Mouse (Mus musculus): ENCODE measurements around the gene Ntrk2.

Gene Ntrk2

DNA sequence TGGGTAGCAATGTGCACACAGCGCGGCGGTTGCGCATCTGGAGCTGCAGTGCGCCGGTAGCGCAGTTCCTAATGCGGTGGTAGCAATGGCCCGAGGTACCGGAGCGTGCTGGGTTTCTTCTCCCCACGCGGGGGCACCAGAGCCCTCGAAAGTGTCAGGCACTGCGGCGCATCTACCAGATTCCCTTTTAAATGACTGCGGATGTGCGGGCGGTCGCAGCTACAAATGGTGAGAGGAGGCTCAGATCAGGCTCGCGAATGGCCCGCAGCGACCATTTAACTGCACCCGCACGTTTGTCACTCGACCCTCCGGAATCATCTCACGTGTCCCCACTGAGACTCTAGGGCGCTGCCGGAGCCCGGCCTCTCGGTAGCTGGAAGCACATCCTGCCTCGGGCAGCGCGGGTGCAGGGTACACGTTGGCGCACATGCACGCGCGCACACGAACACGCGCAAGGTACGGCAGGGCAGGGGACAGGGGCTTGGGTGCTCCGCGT lies at the start of gene Ntrk2:
TSS of gene Ntrk2 (plus strand) at position 173 of the 496 bp plus-strand sequence.
- DNase-seq = peak; percentile 68

DNA sequence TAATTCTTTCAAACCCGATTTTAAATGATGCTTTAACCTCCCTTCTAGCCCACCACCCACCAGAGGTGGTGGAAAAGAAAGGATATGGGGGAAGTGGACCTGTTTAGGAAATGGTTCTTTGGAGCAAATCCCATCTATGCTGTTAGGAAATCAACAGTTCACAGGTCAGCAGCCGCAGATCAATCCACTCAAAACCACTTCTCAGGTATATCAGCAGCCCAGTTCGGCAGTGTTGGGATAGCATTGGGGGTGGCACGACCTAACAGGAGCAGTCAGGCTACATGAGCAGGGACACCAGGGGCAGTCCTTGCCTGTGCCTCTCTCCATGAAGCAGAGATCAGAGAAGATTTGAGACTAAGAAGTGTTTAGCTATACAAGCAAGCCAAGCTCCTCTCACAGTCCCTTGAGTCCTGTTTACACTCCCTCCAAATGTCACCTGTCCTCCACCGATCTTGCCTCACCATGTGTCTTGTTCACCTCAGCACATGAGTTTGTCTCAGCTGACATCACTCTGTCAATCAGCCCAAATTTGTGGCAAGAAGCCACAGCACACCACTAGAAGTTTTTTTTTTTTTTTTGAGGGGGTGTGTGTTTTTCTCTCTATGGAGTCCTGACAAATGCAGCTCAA lies 45.3 kb upstream of the Ntrk2 start:
- DNase-seq = no peak

DNA sequence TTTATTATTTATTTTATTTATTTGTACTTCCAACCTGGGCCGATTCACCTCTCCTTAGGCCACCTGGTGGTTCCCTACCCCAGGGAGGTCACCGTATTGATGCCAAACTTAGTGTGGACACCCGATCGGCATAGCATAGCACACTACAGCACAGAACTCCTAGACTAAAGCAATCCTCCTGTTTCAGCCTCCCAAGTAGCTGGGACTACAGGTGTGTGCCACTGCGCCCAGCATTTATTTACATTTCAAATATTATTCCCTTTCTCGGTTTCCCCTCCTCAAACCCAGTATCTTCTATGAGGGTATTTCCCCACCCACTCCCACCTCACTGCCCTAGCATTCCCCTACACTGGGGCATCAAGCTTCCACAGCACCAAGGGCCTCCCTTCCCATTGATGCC lies 38.1 kb upstream of the Ntrk2 start:
- DNase-seq = no peak

DNA sequence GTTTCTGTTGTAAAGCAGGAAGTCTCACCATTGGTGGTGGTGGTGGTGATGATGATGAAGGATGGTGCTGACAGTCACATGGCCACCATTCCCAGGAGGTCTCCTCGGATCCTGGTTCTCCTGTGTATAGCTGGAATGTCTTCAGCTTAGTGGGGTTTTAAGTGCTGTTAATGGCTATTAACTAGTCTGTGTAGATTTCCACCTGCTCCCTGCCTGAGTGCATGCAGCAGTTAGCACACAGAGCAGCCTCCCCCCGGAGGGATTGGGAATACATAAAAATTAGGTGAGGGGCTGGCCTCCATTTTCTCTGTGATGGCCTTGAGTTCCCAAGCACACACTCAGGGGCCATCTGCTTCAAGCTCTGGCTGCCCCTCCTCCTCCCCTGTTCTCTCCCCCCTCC lies 36.9 kb upstream of the Ntrk2 start:
- DNase-seq = no peak

DNA sequence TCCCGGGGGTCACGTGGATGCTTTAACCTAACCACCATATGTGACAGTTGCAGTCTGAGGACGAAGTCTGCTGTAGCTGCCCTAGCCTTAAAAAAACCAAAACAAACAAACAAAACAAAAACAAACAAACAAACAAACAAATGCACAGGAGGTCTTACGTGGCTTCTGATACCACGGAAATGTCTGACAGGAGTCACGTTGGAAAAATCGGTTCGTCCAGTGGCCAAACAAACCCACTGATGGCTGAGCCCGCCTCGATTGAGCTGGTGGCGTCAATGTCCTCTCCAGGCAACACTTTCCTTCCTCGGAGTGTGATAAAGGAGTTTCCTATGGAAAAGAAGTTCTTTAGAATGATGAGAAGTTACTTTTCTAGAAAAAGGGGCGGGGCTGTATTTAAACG lies 27.1 kb upstream of the Ntrk2 start:
- DNase-seq = no peak

DNA sequence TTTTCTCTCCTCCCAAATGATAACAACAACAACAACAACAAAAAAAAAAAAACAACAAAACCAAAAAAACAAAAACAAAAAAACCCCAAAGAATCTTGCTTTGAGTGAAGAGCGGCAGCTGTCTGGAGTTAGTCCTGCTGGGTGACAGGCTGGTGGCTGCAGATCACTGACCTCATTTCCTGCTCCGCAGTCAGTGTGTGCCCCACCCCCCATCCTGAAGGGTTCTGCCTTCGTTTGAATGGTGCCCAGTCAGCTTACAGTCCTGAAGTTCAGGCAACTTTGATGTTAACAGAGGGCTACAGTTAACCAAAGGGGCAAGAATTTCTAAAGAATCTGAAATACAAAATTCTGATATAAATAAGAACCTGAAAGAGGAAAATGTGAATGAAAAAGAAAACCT lies 19.9 kb upstream of the Ntrk2 start:
- no peak for DNase-seq

DNA sequence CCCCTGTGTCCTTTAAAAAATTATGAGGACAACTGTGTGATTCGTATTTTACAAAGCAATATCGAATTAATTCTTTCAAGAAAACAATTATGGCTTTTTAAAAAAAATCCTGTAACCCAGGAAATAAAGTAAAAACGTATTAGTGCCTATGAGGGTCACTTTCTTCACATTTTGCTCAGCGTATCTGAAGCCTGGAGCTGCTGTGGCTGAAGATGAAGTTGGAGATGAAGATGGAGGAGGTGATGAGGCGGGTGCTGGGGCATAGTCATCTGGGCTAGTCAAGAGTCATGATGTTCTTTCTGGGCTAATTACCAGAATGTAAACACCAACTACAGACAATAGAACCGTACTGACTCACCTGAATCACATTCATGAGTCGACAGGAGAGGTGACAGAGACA lies 15.6 kb upstream of the Ntrk2 start:
- no peak for DNase-seq

DNA sequence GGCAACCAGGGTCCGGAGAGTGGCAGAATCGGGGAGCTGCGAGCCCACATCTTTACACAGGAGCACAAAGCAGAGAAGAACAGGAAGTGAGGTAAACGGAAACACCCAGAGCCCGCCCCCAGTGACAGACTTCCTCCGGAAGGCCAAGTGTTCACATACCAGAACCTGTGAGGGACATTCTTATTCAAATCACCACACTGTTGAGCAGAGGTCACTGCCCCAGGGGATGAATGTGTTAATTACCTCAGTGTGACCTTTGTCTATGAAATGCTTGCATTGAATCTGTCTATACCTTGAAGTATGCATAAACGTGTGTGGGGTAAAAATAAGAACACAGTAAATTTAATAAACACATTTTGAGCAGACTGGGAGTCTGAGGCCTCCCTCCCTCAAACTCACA lies 9.0 kb upstream of the Ntrk2 start:
- no peak for DNase-seq

DNA sequence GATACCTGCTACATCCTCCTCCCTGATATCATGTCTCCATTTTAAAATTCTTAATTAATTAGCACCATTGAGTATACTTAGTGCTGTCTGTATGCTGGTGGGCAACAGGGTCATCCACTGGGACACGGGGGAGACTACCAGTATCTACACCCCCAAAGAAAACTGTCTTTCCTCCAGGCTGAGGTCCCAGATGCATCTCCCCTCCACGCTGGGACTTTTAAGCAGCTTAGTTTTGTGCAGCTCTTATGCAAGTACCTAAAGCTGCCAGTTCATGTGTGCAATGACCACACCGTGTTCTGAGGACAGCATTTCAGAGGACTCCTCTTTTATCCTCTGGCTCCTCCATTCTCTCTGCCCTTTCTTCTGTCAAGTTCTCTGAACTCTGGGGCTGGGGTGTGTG lies 5.1 kb upstream of the Ntrk2 start:
- DNase-seq = no peak

DNA sequence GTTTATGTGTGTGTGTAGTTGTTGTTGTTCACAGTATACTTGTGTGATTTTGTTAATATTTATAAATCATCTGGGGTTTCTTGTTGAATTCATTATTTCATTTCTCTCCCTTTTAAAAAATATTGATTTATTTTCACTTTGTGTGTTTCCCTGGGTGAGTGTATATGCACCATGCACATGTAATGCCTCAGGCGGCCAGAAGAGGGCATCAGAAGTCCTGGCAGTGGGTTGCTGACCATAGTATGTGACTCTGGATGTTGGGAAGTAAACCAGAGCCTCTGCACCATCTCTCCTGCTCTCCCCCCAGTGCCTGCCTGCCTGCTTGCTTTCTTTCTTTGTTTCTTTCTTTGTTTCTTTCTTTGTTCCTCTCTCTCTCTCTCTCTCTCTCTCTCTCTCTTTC lies 2.5 kb upstream of the Ntrk2 start:
- no peak for DNase-seq

DNA sequence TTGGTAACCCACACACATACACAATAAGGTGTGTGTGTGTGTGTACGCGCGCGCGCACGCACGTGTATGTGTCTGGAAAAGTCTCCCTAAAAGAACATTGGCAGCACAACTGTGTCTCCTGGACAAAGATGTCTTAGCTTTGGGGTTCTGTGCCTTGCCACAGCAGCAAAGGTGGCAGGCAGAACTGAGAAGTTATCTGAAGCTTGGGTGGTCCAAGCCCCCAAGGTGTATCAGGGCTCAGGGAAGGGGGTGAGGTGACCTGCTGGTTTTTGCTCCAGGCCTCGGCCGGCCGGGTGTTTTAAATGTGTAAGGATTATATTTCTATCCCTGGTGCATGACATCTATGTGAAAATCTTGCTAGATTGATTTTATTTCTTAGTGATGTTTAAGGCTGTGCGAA lies 536 bp upstream of the Ntrk2 start:
- DNase-seq = no peak

DNA sequence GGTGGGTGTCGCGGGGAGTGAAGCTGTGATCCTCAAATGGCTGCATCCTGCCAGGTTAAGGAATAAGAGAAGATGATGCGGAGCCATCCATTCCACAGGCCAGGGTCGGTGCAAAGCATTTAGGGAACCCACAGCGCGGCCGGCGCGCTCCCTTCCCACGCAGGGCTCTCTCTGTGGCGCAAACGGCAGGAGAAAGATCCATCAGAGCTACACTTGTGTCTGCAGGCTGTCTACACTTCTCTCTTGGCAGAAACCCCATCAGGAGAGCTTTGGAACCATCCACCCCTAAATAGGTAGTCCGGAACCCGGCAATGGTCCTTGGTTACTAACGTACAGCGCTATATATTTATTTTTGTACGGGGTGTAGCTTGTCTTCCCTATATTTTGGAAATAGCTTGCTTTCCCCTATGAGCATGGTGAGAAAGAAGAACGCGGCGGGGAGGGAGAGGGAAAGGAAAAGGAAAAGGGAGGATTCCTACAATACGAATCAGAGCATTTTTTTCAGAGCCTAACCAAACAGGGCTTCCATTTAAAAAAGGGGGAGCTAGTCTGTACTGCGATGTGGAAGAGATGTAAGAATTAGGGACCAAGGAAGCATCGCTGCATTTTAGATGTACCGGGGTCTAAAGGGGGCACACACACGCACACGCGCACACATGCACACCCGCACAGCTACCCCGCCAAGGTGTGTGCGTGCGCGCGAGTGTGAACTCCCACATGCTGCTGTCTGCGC lies 693 bp downstream of the Ntrk2 start:
- no peak for DNase-seq

DNA sequence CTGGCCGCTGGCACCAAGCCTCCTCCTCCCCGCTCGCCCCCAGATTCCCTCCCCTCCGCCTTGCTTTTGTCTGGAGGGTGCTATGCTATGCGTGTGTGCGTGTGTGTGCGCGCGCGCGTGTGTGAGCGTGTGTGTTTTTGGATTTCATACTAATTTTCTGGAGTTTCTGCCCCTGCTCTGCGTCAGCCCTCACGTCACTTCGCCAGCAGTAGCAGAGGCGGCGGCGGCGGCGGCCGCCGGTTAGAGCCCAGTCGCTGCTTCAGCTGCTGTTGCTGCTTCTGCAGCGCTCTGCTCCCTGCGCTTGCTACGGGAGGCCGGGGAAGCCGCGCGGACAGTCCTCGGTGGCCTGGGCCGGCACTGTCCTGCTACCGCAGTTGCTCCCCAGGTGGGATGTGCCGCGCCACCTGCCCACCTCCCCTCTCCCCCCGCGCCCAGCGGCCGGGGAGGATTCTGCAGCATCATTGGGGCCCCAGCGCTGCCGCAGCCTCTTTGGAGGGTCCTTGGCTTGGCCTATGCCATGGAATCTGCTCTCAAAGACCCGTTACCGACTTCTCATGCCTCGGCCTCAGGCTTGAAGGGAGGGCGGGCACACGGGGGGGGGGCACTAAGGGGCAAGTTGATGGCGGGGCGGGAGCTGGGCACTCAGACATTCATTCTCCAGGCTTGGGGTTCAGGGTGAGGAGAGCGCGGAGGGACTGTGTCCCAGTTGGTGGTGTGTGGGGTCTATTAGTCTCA lies 1.4 kb downstream of the Ntrk2 start:
- DNase-seq = peak; percentile 20

DNA sequence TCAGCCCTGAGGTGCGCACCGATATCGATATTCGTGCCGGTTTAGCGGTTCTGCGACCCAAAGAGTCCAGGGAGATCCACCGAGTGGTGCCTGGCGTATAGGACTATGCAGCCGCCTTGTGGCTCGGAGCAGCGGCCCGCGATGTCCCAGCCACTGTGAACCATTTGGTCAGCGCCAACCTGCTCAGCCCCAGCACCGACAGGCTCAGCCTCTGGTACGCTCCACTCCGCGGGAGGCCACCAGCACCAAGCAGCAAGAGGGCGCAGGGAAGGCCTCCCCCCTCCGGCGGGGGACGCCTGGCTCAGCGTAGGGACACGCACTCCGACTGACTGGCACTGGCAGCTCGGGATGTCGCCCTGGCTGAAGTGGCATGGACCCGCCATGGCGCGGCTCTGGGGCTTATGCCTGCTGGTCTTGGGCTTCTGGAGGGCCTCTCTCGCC lies 2.0 kb downstream of the Ntrk2 start:
- DNase-seq = peak; percentile 4

DNA sequence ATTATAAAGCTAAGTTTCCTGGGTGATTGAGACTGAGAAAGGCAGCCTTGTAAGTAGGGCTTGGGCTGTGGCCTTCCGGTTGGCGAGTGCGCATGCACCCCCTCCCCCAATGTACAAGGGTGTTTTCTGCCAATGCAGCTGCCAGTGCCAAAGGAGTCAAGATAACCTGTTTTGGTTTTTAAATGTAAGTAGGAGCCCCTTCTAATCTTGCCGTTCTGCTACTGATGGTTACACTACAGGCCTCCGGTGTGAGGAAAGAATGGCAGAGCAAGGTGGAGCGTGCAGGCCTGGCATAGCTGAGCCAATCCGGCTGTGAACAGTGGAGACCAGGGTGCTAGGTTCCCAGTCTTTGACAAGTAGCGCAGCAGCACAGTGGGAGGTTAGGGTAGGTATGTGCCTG lies 3.6 kb downstream of the Ntrk2 start:
- no peak for DNase-seq

DNA sequence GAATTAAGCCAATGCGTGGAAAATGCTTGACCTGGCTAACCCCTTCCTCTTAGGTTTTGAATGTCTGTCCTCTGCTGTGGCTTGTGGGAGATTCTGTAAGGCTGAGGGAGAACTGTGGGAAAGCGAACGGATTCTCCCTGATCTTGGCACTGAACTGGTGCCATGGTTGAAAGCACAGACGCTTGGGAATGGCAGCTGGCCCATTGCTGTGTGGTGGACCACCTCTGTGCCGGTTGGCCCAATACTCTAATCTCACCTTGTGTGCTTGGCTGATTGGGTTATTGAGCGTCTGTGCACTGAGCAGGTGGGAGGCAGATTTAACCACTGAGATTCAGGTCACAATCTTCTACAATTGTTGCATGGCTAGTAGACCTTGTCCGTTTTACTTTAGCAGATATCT lies 18.4 kb downstream of the Ntrk2 start:
- no peak for DNase-seq

DNA sequence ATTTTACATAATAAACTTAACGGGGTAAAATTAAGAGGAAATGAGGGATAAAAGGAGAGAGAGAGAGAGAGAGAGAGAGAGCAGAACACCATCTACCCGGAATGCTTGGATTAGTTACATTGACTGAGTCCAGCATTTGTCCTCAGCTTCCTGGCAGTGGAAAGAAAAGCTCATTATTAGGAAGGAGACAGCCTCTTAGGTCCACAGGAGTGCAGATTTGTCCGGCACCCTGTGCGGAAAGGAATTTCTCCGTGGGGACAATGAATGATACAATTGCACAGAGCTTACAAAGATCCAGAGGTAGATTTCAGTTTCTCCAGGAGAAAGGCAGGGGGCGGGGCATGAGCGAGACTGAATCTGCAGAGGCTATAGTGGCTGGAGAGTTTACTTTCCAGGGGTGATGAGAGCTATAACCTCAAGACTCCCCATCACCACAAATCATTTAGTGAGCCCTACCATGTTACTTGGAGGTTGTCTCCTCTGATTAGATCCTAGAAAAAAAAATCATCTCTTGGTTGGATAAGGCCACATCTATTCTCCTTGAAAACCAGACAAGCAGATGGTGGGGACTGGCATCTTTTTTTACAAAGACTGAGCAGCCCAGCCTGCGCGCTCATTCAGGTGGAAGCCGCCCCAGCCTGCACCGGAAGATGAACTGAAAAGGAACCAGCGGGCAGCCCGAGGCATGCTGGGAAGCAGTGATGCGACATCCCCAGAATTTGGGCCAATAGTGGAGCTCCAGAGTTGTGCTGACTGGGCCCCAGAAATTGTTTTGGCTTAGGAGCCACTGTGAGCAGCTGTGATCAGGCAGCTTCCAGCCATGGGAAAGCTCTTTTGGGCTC lies 20.2 kb downstream of the Ntrk2 start:
- DNase-seq = no peak

DNA sequence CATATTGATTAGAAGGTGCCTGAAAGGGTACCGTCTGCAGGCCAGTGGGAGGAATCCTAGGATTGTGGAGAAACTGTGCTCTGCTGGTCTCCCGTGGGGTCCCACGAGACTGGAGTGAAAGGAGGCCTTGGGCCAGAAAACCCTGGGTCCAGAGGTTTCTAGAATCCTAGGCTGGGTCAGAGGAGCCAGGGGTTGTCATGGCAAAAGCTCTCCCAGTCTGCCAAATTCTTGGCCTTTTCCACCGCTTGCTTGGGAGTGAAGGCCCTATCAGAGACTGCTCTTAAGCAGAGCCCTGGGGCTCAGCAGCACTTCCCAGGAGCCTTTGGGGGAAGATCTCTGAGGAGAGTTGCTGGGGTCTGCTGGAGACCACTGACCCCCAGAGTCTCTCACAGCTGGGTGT lies 25.6 kb downstream of the Ntrk2 start:
- DNase-seq = no peak

DNA sequence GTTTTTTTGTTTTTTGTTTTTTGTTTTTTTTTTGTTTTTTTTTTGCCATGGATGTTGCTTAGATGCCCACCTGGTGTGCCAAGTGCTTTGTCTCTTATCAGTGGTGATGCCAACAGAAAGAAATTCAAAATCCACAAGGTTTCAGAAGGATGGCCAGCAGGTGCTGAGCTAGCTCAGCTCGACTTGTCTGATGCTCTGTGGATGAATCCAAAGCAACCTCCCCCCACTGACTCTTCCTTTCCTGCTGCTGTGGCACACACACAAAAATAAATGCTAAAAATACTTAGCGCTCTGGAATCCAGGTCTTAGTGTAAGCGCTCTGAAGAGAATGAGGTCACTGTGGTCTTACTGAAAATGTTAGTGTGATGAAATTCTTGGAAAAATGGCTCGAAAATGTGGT lies 28.4 kb downstream of the Ntrk2 start:
- DNase-seq = no peak

DNA sequence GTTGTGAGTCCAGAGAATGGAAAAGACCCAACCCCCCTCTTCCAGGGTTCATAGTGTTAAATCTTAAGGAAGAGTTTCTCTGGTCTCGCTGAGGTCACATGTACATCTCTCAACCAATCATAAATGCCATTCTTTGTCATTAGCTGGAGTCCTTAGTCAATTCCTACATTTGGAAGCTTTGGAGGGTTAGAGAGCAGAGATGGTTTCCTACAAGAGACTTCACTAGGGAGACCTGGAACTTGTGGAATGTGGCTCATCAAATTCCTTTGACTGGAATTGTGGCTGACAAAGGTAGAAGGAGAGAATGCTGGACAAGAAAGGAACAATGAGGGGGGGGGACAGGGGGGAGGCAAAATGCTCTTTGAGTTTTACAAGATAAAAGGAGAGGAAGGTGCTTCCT lies 30.5 kb downstream of the Ntrk2 start:
- DNase-seq = no peak

DNA sequence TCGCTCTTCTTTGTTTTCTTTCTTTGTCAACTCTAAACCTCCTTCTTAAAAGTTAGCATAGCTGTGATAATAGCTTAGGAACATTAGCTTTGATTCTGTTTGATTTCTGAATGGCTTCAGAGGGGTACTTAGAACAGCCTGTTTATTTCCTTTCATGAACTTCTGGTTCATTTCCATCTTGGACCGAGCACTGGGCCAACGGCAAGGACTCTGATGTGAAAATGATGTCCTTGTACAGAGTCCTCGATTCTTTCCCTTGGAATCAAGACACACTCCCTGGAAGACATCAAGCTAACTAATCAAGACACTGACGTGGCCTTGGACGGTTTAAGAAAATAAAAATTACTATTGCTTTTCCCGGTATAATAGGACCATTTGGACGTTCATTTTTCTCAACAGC lies 31.7 kb downstream of the Ntrk2 start:
- DNase-seq = no peak

DNA sequence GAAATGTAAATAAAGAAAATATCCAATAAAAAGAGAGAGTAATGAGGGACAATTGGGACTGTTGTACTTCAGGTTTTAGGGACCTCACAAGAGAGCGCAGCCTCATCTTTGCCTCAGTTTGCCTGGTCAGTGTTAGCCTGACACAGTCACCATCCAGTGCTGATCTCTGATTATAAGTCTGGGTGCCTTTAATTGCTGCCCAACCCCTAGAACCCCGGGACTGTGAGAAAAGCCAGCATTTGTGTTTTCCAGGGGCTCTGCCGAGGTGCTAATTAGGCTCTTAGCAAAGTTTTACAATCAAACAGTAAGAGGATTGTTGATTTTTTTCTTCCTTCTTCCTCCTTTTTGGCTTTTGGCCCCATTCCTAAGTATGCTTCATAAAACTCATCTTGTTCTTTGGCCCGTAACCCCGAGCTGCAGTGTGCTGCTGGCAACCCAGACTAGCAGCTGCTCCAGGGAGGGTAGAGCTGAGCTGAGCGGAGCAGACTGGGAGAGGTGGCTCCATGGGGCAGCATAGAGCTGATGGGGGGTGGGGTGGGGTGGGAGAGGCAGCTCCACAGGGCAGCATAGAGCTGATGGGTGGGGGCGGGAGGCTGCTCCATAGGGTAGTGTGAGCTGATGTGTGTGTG lies 34.5 kb downstream of the Ntrk2 start:
- DNase-seq = no peak

DNA sequence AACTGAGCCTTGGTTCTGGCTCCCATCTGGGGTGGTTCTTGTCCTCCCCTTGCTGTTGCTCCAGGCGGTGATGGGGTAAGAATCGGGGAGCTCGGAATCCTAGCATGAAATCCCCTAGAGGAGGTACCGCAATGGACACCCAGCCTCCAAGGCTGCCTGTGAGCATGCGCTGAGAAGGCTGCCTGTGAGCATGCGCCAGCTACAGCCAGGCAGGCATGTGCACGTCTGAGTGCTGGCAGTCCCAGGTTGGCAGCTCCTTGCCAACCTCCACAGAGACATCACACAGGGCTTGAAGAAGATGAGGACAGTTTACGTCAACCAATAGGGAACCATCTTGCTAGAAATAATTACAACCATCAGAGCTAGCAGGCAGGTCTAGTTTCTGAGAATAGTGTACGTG lies 37.5 kb downstream of the Ntrk2 start:
- no peak for DNase-seq

Measured in liver (tissue).